Mouse (Mus musculus): ENCODE measurements around the gene Dtx1. TPM values are rescaled to one million over a fixed set of nuclear protein-coding genes. Genes with fewer than 3 reads are reported as not detected.

The Dtx1 gene
- polyA plus RNA-seq, 1 experiment from 2014 or later: 6.4 TPM

GRCm38 (mm10) chr5:120702421-120702820 lies 9.3 kb downstream of the Dtx1 start:
- no peak overlapping the region for H3K9ac ChIP-seq (ENCODE audit: low read length)
- no peaks in the 10 kb centered on the region for H3K36me3 ChIP-seq (ENCODE audit: control insufficient read depth, insufficient read depth, low read length)
- 84% methylated on average over 4 of the region's 4 CpGs for WGBS
- H3K27ac ChIP-seq (ENCODE audit: low read depth, low read length): no peak overlapping the region
- ATAC-seq (replicated peaks; ENCODE audit: low FRiP score): no peak
- no peak overlapping the region for H3K4me3 ChIP-seq (ENCODE audit: low read depth, low read length)
- DNase-seq (ENCODE audit: low spot score): no peak
- peaks cover 5% of the 10 kb centered on the region; the same call in 1 of the 2 replicates for H3K27me3 ChIP-seq (ENCODE audit: control insufficient read depth, insufficient read depth, low read length)
- H3K4me1 ChIP-seq (replicated peaks; ENCODE audit: control insufficient read depth, insufficient read depth, low read length): peaks cover 8% of the 10 kb centered on the region; the same call in 1 of the 2 replicates
- H3K9me3 ChIP-seq (ENCODE audit: control insufficient read depth, low read length): no peaks in the 10 kb centered on the region
- no peak overlapping the region for H3K4me2 ChIP-seq (ENCODE audit: low read depth, low read length, severe bottlenecking)

DNA sequence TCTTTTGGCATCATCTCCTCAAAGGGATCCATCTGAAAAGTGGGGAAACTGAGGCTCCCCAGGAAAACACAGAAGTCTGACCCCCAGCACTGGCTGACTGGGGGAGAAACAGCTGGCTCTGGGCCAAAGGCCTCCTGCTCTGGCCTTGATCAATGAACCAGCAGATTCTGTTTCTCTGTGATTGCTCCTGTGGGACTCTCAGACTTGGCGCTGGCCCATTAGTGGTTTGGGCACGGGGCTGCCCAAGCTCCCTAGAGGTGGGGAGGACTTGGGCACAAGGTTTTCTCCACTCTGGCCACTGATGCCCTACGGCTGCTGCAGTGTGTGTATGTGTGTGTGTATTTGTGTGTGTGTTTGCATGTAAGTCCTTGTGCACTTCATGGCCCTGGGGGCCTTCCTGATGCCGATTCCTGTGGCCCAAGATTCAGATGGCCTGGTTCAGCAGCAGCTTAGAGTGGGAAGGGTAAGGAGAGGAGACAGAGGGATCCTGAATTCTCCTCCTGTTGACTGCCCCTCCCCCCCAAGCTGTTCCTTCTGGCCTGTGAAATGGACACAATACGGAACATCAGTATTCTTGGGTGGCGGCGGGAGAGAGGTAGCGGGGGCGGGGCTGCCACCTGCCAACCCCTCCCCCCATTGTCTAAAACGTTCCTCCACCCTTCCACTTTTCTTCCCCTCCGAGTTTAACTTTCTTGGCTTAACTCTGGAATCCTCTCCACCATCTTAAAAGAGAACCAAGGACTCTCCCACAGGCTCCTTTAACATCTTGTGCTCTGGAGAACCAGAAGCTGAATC lies 10.5 kb downstream of the Dtx1 start:
- no peak overlapping the region for H3K4me3 ChIP-seq (ENCODE audit: low read depth, low read length)
- no peak overlapping the region for H3K4me2 ChIP-seq (ENCODE audit: low read depth, low read length, severe bottlenecking)
- no peaks in the 10 kb centered on the region for H3K36me3 ChIP-seq (ENCODE audit: control insufficient read depth, insufficient read depth, low read length)
- WGBS: 68% methylated on average over 11 of the region's 11 CpGs
- ATAC-seq (replicated peaks; ENCODE audit: low FRiP score): no peak
- no peak overlapping the region for H3K27ac ChIP-seq (ENCODE audit: low read depth, low read length)
- 0 out of 2 replicates have a peak, but pooled peaks cover 2% of the 10 kb centered on the region for H3K4me1 ChIP-seq (replicated peaks; ENCODE audit: control insufficient read depth, insufficient read depth, low read length)
- H3K27me3 ChIP-seq (ENCODE audit: control insufficient read depth, insufficient read depth, low read length): peaks cover 7% of the 10 kb centered on the region; the same call in 1 of the 2 replicates
- no peak overlapping the region for H3K9ac ChIP-seq (ENCODE audit: low read length)
- DNase-seq (ENCODE audit: low spot score): no peak
- H3K9me3 ChIP-seq (ENCODE audit: control insufficient read depth, low read length): no peaks in the 10 kb centered on the region

DNA sequence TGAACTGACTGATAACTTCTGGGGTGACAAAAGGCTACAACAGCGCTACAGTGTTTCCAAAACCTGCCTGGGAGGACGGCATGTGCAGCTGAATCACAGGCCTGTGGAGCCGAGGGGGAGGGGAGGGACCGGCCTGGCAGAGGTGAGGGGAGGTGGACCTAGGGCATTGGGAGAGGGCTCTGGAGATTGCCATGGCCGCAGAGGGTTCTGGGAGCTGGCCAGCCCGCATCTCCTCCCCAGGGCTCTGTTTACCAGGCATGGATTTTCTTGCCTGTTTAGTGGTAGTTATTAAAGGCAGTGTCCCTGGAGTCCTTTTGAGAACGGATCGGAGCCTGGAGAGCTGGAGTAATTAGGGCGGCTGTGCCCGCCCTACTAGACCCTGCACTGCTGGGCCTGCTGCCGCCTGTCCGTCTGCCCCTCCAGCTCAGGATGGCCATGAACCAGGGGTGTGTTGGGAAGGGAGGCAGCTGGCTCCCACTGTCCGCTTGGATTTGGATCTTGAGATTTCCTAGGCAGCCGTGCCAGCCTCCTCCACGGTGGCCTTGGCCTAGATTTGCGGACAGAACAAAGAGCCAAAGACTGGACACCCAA lies 12.8 kb downstream of the Dtx1 start:
- no peak overlapping the region for H3K4me2 ChIP-seq (ENCODE audit: low read depth, low read length, severe bottlenecking)
- H3K36me3 ChIP-seq (ENCODE audit: control insufficient read depth, insufficient read depth, low read length): no peaks in the 10 kb centered on the region
- ATAC-seq (replicated peaks; ENCODE audit: low FRiP score) (no peak), DNase-seq (ENCODE audit: low spot score) (no peak)
- 45% methylated on average over 16 of the region's 16 CpGs for WGBS
- peaks cover 29% of the 10 kb centered on the region for H3K27me3 ChIP-seq (ENCODE audit: control insufficient read depth, insufficient read depth, low read length)
- no peak overlapping the region for H3K9ac ChIP-seq (ENCODE audit: low read length)
- H3K27ac ChIP-seq (ENCODE audit: low read depth, low read length): no peak overlapping the region
- peaks cover 5% of the 10 kb centered on the region; the same call in 1 of the 2 replicates for H3K4me1 ChIP-seq (replicated peaks; ENCODE audit: control insufficient read depth, insufficient read depth, low read length)
- H3K9me3 ChIP-seq (ENCODE audit: control insufficient read depth, low read length): no peaks in the 10 kb centered on the region
- H3K4me3 ChIP-seq (ENCODE audit: low read depth, low read length): no peak overlapping the region

DNA sequence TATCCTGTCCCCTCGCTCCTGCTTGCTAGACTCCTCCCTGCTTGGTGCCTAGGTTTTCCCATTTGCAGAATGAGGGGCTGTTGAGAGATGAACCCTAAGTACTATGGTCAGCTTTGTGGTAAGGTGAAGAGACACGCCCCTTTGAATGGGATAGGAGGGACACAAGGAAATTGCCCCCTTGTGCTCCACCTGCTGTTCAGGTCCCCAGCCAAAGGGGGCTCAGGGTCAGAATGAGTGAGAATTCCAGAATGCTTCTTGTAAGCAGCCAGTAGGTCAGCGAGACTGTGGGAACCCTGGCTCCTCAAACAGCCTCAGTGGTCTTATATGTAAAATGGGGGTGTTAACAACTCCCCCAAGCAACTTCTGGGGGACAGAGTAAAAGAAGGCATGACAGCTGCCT lies 13.5 kb downstream of the Dtx1 start:
- H3K9ac ChIP-seq (ENCODE audit: low read length): no peak overlapping the region
- no peak overlapping the region for H3K4me3 ChIP-seq (ENCODE audit: low read depth, low read length)
- 65% methylated on average over 3 of the region's 3 CpGs for WGBS
- DNase-seq (ENCODE audit: low spot score) (no peak), ATAC-seq (replicated peaks; ENCODE audit: low FRiP score) (no peak)
- peaks cover 37% of the 10 kb centered on the region for H3K27me3 ChIP-seq (ENCODE audit: control insufficient read depth, insufficient read depth, low read length)
- H3K4me1 ChIP-seq (replicated peaks; ENCODE audit: control insufficient read depth, insufficient read depth, low read length): peaks cover 5% of the 10 kb centered on the region; the same call in 1 of the 2 replicates
- no peaks in the 10 kb centered on the region for H3K9me3 ChIP-seq (ENCODE audit: control insufficient read depth, low read length)
- no peaks in the 10 kb centered on the region for H3K36me3 ChIP-seq (ENCODE audit: control insufficient read depth, insufficient read depth, low read length)
- H3K4me2 ChIP-seq (ENCODE audit: low read depth, low read length, severe bottlenecking): no peak overlapping the region
- H3K27ac ChIP-seq (ENCODE audit: low read depth, low read length): no peak overlapping the region

DNA sequence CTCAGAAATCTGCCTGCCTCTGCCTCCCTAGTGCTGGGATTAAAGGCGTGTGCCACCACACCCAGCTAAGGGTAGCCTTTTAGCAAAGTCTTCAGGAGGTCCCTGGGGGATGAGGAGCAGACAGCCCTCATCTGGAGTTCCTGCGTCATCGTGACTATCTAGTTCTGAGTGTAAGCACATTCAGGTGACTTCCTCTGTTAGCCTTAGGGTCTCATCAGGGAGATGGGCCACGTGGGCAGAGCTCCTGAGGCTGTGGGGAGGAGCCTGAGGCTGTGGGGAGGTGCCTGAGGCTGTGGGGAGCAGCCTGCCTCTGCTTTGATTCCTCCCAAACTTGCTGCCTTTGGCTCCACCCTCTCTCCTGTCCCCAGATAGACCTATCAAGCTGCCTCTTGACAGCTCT lies 14.9 kb downstream of the Dtx1 start:
- H3K27ac ChIP-seq (ENCODE audit: low read depth, low read length): no peak overlapping the region
- H3K36me3 ChIP-seq (ENCODE audit: control insufficient read depth, insufficient read depth, low read length): no peaks in the 10 kb centered on the region
- H3K4me1 ChIP-seq (replicated peaks; ENCODE audit: control insufficient read depth, insufficient read depth, low read length): peaks cover 5% of the 10 kb centered on the region; the same call in 1 of the 2 replicates
- no peak overlapping the region for H3K9ac ChIP-seq (ENCODE audit: low read length)
- no peak overlapping the region for H3K4me3 ChIP-seq (ENCODE audit: low read depth, low read length)
- 58% methylated on average over 4 of the region's 4 CpGs for WGBS
- DNase-seq (ENCODE audit: low spot score) (no peak), ATAC-seq (replicated peaks; ENCODE audit: low FRiP score) (no peak)
- H3K4me2 ChIP-seq (ENCODE audit: low read depth, low read length, severe bottlenecking): no peak overlapping the region
- H3K27me3 ChIP-seq (ENCODE audit: control insufficient read depth, insufficient read depth, low read length): peaks cover 45% of the 10 kb centered on the region
- H3K9me3 ChIP-seq (ENCODE audit: control insufficient read depth, low read length): no peaks in the 10 kb centered on the region

- peaks cover 45% of the 10 kb centered on the region for H3K27me3 ChIP-seq (ENCODE audit: control insufficient read depth, insufficient read depth, low read length)
- H3K4me2 ChIP-seq (ENCODE audit: low read depth, low read length, severe bottlenecking): no peak overlapping the region
- H3K4me1 ChIP-seq (replicated peaks; ENCODE audit: control insufficient read depth, insufficient read depth, low read length): peaks cover 5% of the 10 kb centered on the region; the same call in 1 of the 2 replicates
- no peaks in the 10 kb centered on the region for H3K36me3 ChIP-seq (ENCODE audit: control insufficient read depth, insufficient read depth, low read length)
- no peak overlapping the region for H3K9ac ChIP-seq (ENCODE audit: low read length)
- H3K9me3 ChIP-seq (ENCODE audit: control insufficient read depth, low read length): no peaks in the 10 kb centered on the region
- H3K4me3 ChIP-seq (ENCODE audit: low read depth, low read length): no peak overlapping the region
- DNase-seq (ENCODE audit: low spot score) (no peak), ATAC-seq (replicated peaks; ENCODE audit: low FRiP score) (no peak)
- H3K27ac ChIP-seq (ENCODE audit: low read depth, low read length): no peak overlapping the region
- 82% methylated on average over 16 of the region's 16 CpGs for WGBS
These were observed 15.5 kb downstream of the Dtx1 start for GRCm38 (mm10) chr5:120696057-120696743.

GRCm38 (mm10) chr5:120694695-120695074 lies 17.0 kb downstream of the Dtx1 start:
- Histone ChIP-seq H3K9ac (ENCODE audit: low read length) (no peak overlapping the region; the same call in 1 of the 2 replicates), H3K4me1 (replicated peaks; ENCODE audit: control insufficient read depth, insufficient read depth, low read length) (peaks cover 5% of the 10 kb centered on the region; the same call in 1 of the 2 replicates), H3K4me3 (ENCODE audit: low read depth, low read length) (peak overlapping the region; percentile 10), H3K36me3 (ENCODE audit: control insufficient read depth, insufficient read depth, low read length) (no peaks in the 10 kb centered on the region), H3K27me3 (ENCODE audit: control insufficient read depth, insufficient read depth, low read length) (peaks cover 41% of the 10 kb centered on the region), H3K27ac (ENCODE audit: low read depth, low read length) (no peak overlapping the region), H3K4me2 (ENCODE audit: low read depth, low read length, severe bottlenecking) (peak overlapping the region; percentile 43), H3K9me3 (ENCODE audit: control insufficient read depth, low read length) (no peaks in the 10 kb centered on the region)
- ATAC-seq (replicated peaks; ENCODE audit: low FRiP score) (no peak), DNase-seq (ENCODE audit: low spot score) (peak; percentile 62)
- WGBS: 1% methylated on average over 41 of the region's 41 CpGs

- Histone ChIP-seq H3K4me1 (replicated peaks; ENCODE audit: control insufficient read depth, insufficient read depth, low read length) (peaks cover 5% of the 10 kb centered on the region; the same call in 1 of the 2 replicates), H3K9ac (ENCODE audit: low read length) (no peak overlapping the region; the same call in 1 of the 2 replicates)
These were observed 17.6 kb downstream of the Dtx1 start for GRCm38 (mm10) chr5:120693931-120694694.

More at GRCm38 (mm10) chr5:120693931-120694694, 17.6 kb downstream of the Dtx1 start:
- peak overlapping the region; percentile 10 for H3K4me3 ChIP-seq (ENCODE audit: low read depth, low read length)
- peaks cover 41% of the 10 kb centered on the region for H3K27me3 ChIP-seq (ENCODE audit: control insufficient read depth, insufficient read depth, low read length)
- ATAC-seq (replicated peaks; ENCODE audit: low FRiP score): no peak
- DNase-seq (ENCODE audit: low spot score): no peak
- peak overlapping the region; percentile 43 for H3K4me2 ChIP-seq (ENCODE audit: low read depth, low read length, severe bottlenecking)
- no peaks in the 10 kb centered on the region for H3K9me3 ChIP-seq (ENCODE audit: control insufficient read depth, low read length)
- H3K27ac ChIP-seq (ENCODE audit: low read depth, low read length): no peak overlapping the region
- 14% methylated on average over 38 of the region's 38 CpGs for WGBS
- no peaks in the 10 kb centered on the region for H3K36me3 ChIP-seq (ENCODE audit: control insufficient read depth, insufficient read depth, low read length)
